Mouse (Mus musculus) CD4-positive helper T cell, adult 2 months (primary cell): ENCODE data around the gene Sema7a.

ENCODE experiments used
- DNase-seq: peaks from one replicate; pipeline ENCODE4 v3.0.0-alpha.2; 2012; ENCODE audit warnings: low read depth, missing footprints, low spot score

Gene Sema7a

GRCm38 (mm10) chr9:57938225-57939055 lies 1.5 kb upstream of the Sema7a start:
- DNase-seq, result no peak

- no peak for DNase-seq
Measured at GRCm38 (mm10) chr9:57940349-57940794, 460 bp downstream of the Sema7a start.

- DNase-seq, result peak; percentile 28
Measured at GRCm38 (mm10) chr9:57940861-57941638, 1.1 kb downstream of the Sema7a start.

GRCm38 (mm10) chr9:57942039-57942438 lies 2.1 kb downstream of the Sema7a start:
- no peak for DNase-seq

- peak; percentile 26 for DNase-seq
Measured at GRCm38 (mm10) chr9:57943067-57943466, 3.2 kb downstream of the Sema7a start.

- DNase-seq, result peak; percentile 62
Measured at GRCm38 (mm10) chr9:57944572-57944971, 4.7 kb downstream of the Sema7a start.

- no peak for DNase-seq
Measured at GRCm38 (mm10) chr9:57945771-57946616, 6.1 kb downstream of the Sema7a start.

GRCm38 (mm10) chr9:57947381-57948030 lies 7.6 kb downstream of the Sema7a start:
- no peak for DNase-seq

GRCm38 (mm10) chr9:57948333-57948931 lies 8.5 kb downstream of the Sema7a start:
- no peak for DNase-seq

GRCm38 (mm10) chr9:57949102-57949704 lies 9.3 kb downstream of the Sema7a start:
- DNase-seq, result no peak

- DNase-seq, result no peak
Measured at GRCm38 (mm10) chr9:57949879-57950278, 10.0 kb downstream of the Sema7a start.

GRCm38 (mm10) chr9:57950519-57950918 lies 10.6 kb downstream of the Sema7a start:
- no peak for DNase-seq

- DNase-seq, result no peak
Measured at GRCm38 (mm10) chr9:57951993-57952392, 12.1 kb downstream of the Sema7a start.

GRCm38 (mm10) chr9:57954962-57955744 lies 15.2 kb downstream of the Sema7a start:
- DNase-seq, result no peak

- no peak for DNase-seq
Measured at GRCm38 (mm10) chr9:57955764-57956163, 15.9 kb downstream of the Sema7a start.

- DNase-seq, result no peak
Measured at GRCm38 (mm10) chr9:57956196-57956837, 16.4 kb downstream of the Sema7a start.

- DNase-seq, result peak; percentile 81
Measured at GRCm38 (mm10) chr9:57956838-57957236, 16.9 kb downstream of the Sema7a start.

GRCm38 (mm10) chr9:57958615-57959014 lies 18.7 kb downstream of the Sema7a start:
- no peak for DNase-seq

- no peak for DNase-seq
Measured at GRCm38 (mm10) chr9:57959399-57959798, 19.5 kb downstream of the Sema7a start.
